Mouse (Mus musculus): ENCODE measurements around the gene S100g. TPM values are rescaled to one million over a fixed set of nuclear protein-coding genes. Genes with fewer than 3 reads are reported as not detected.

S100g gene
- polyA plus RNA-seq, 1 experiment from 2014 or later = 0.33 TPM

- Histone ChIP-seq H3K4me2 (ENCODE audit: low read depth, low read length) (no peak overlapping the region), H3K36me3 (ENCODE audit: control insufficient read depth, insufficient read depth) (no peaks in the 10 kb centered on the region; the same call in 1 of the 2 replicates), H3K27me3 (ENCODE audit: control insufficient read depth, insufficient read depth, low read length) (no peaks in the 10 kb centered on the region), H3K4me3 (ENCODE audit: low read length) (no peak overlapping the region), H3K4me1 (ENCODE audit: control insufficient read depth, insufficient read depth, low read length) (no peaks in the 10 kb centered on the region), H3K27ac (ENCODE audit: low read length) (no peak overlapping the region), H3K9ac (ENCODE audit: low read length) (no peak overlapping the region), H3K9me3 (replicated peaks; ENCODE audit: control insufficient read depth, low read length) (no peaks in the 10 kb centered on the region)
- ATAC-seq (replicated peaks; ENCODE audit: extremely low read depth, insufficient read depth, low FRiP score) = no peak
- WGBS = 86% methylated on average over 1 of the region's 1 CpGs
These were observed 22.4 kb downstream of the S100g start for GRCm38 (mm10) chrX:162942027-162942426.

- no peak overlapping the region for H3K9ac ChIP-seq (ENCODE audit: low read length)
- H3K9me3 ChIP-seq (replicated peaks; ENCODE audit: control insufficient read depth, low read length) = no peaks in the 10 kb centered on the region
- H3K4me3 ChIP-seq (ENCODE audit: low read length) = no peak overlapping the region
- no peak overlapping the region for H3K27ac ChIP-seq (ENCODE audit: low read length)
- no peak overlapping the region for H3K4me2 ChIP-seq (ENCODE audit: low read depth, low read length)
- 89% methylated on average over 2 of the region's 2 CpGs for WGBS
- H3K36me3 ChIP-seq (ENCODE audit: control insufficient read depth, insufficient read depth) = peaks cover 12% of the 10 kb centered on the region
- ATAC-seq (replicated peaks; ENCODE audit: extremely low read depth, insufficient read depth, low FRiP score) = no peak
- no peaks in the 10 kb centered on the region for H3K4me1 ChIP-seq (ENCODE audit: control insufficient read depth, insufficient read depth, low read length)
- no peaks in the 10 kb centered on the region for H3K27me3 ChIP-seq (ENCODE audit: control insufficient read depth, insufficient read depth, low read length)
These were observed 32.9 kb downstream of the S100g start for GRCm38 (mm10) chrX:162931467-162931866.

- H3K27ac ChIP-seq (ENCODE audit: low read length) = no peak overlapping the region
- WGBS = 80% methylated on average over 8 of the region's 8 CpGs
- no peaks in the 10 kb centered on the region for H3K9me3 ChIP-seq (replicated peaks; ENCODE audit: control insufficient read depth, low read length)
- no peaks in the 10 kb centered on the region for H3K4me1 ChIP-seq (ENCODE audit: control insufficient read depth, insufficient read depth, low read length)
- H3K9ac ChIP-seq (ENCODE audit: low read length) = no peak overlapping the region
- H3K4me3 ChIP-seq (ENCODE audit: low read length) = no peak overlapping the region
- no peak overlapping the region for H3K4me2 ChIP-seq (ENCODE audit: low read depth, low read length)
- 0 out of 2 replicates have a peak, but pooled peaks cover 4% of the 10 kb centered on the region for H3K36me3 ChIP-seq (ENCODE audit: control insufficient read depth, insufficient read depth)
- no peak for ATAC-seq (replicated peaks; ENCODE audit: extremely low read depth, insufficient read depth, low FRiP score)
- H3K27me3 ChIP-seq (ENCODE audit: control insufficient read depth, insufficient read depth, low read length) = no peaks in the 10 kb centered on the region
These were observed 42.8 kb downstream of the S100g start for GRCm38 (mm10) chrX:162921487-162922125.

- Histone ChIP-seq H3K4me3 (ENCODE audit: low read length) (no peak overlapping the region), H3K27ac (ENCODE audit: low read length) (no peak overlapping the region), H3K27me3 (ENCODE audit: control insufficient read depth, insufficient read depth, low read length) (no peaks in the 10 kb centered on the region), H3K9me3 (replicated peaks; ENCODE audit: control insufficient read depth, low read length) (no peaks in the 10 kb centered on the region), H3K4me2 (ENCODE audit: low read depth, low read length) (no peak overlapping the region), H3K4me1 (ENCODE audit: control insufficient read depth, insufficient read depth, low read length) (no peaks in the 10 kb centered on the region), H3K9ac (ENCODE audit: low read length) (no peak overlapping the region), H3K36me3 (ENCODE audit: control insufficient read depth, insufficient read depth) (peaks cover 7% of the 10 kb centered on the region; the same call in 1 of the 2 replicates)
- no peak for ATAC-seq (replicated peaks; ENCODE audit: extremely low read depth, insufficient read depth, low FRiP score)
- 24% methylated on average over 5 of the region's 5 CpGs for WGBS
These were observed 48.7 kb downstream of the S100g start for GRCm38 (mm10) chrX:162915697-162916096.

- WGBS = 91% methylated on average over 3 of the region's 3 CpGs
- H3K4me2 ChIP-seq (ENCODE audit: low read depth, low read length) = no peak overlapping the region
- peaks cover 13% of the 10 kb centered on the region; the same call in 1 of the 2 replicates for H3K36me3 ChIP-seq (ENCODE audit: control insufficient read depth, insufficient read depth)
- no peak overlapping the region for H3K27ac ChIP-seq (ENCODE audit: low read length)
- H3K4me3 ChIP-seq (ENCODE audit: low read length) = no peak overlapping the region
- H3K27me3 ChIP-seq (ENCODE audit: control insufficient read depth, insufficient read depth, low read length) = no peaks in the 10 kb centered on the region
- H3K9ac ChIP-seq (ENCODE audit: low read length) = no peak overlapping the region
- H3K4me1 ChIP-seq (ENCODE audit: control insufficient read depth, insufficient read depth, low read length) = no peaks in the 10 kb centered on the region
- no peaks in the 10 kb centered on the region for H3K9me3 ChIP-seq (replicated peaks; ENCODE audit: control insufficient read depth, low read length)
- no peak for ATAC-seq (replicated peaks; ENCODE audit: extremely low read depth, insufficient read depth, low FRiP score)
These were observed 50.7 kb downstream of the S100g start for GRCm38 (mm10) chrX:162913651-162914050.

Other genes starting within 250 kb of the S100g start
- 447 and 497 TPM in 2 replicates for gene Rbbp7, start 204.2 kb downstream of the S100g start, polyA plus RNA-seq (2015; fragmentation: Nextera tagmentation; extraction: Ambion mirVana)
- gene Txlng, start 135.1 kb downstream of the S100g start, polyA plus RNA-seq (2015; fragmentation: Nextera tagmentation; extraction: Ambion mirVana) = 9.5 and 12.0 TPM in 2 replicates
- 24.3 and 30.2 TPM in 2 replicates for gene Syap1, start 76.2 kb downstream of the S100g start, polyA plus RNA-seq (2015; fragmentation: Nextera tagmentation; extraction: Ambion mirVana)
- 52.8 and 57.7 TPM in 2 replicates for gene Ctps2, start 63.4 kb downstream of the S100g start, polyA plus RNA-seq (2015; fragmentation: Nextera tagmentation; extraction: Ambion mirVana)